Mouse (Mus musculus): ENCODE measurements at regions not wholly inside any gene's neighbourhood (a gene's known extent, or its start where the extent isn't known, plus 50 kb on each side); places are given as distances from the start of the nearest gene placed in this dataset.
A peak's percentile ranks its signal among the peaks of the same experiment; 100 is the strongest.

DNA sequence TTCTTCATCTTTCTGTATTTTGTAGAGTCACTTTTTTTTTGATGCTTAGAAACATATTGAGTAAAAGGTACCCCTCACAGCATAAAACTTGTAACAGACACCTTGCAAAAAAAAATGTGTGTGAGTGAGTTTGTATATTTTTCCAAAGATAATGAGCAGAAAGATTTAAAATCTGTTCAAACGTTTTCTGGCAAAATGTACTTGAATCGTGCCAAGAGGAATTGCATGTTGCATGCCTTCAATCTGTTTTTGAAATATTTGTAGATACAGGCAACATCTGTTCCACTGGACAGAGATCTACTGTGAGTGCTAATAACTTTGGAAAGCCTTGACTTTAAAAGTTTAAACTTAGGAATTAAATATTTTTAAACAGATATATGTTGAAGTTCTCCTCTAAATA, 143.5 kb upstream of the Ube2e3 start:
- no peaks in the 10 kb centered on the region for H3K27me3 ChIP-seq (ENCODE audit: control insufficient read depth, insufficient read depth, low read length)
- H3K4me3 ChIP-seq (ENCODE audit: low read depth, low read length) = no peak overlapping the region
- no peak overlapping the region for H3K9ac ChIP-seq (ENCODE audit: low read length)
- no peak overlapping the region for H3K4me2 ChIP-seq (replicated peaks; ENCODE audit: low read depth)
- H3K27ac ChIP-seq (replicated peaks) = no peak overlapping the region
- no peak for DNase-seq (ENCODE audit: low spot score)
- no peaks in the 10 kb centered on the region for H3K4me1 ChIP-seq (replicated peaks; ENCODE audit: control insufficient read depth, insufficient read depth)
- no peaks in the 10 kb centered on the region for H3K36me3 ChIP-seq (ENCODE audit: control insufficient read depth, insufficient read depth, low read length)
- no peak for TF ChIP-seq CTCF (IDR thresholded peaks at IDR 0.05; ENCODE audit: low read depth)
- TF ChIP-seq EP300 (optimal IDR thresholded peaks at IDR 0.05) = no peak
- ATAC-seq (ENCODE audit: low FRiP score, low TSS enrichment) = no peak
- WGBS = 26% methylated on average over 2 of the region's 2 CpGs
- H3K9me3 ChIP-seq (ENCODE audit: control insufficient read depth, low read length) = no peaks in the 10 kb centered on the region

DNA sequence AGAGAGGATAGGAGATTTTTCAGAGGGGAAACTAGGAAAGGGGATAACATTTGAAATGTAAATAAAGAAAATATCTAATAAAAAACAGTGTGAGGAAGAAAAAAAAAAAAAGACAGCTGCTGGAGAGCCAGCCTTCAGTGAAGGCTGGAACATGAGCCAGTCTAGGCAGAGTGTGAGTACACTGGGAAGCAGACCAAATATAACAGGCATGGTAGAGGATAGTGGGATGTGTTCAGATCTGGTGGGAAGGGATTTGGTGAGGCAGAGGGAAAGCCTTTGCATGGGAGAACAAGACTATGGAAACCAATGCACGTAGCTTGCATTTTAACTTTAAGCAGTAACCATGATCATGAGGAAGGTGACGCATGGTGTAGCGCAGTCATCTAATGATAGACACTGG, 144.5 kb upstream of the Ube2e3 start:
- Histone ChIP-seq H3K4me3 (ENCODE audit: low read depth, low read length) (no peak overlapping the region), H3K27me3 (ENCODE audit: control insufficient read depth, insufficient read depth, low read length) (no peaks in the 10 kb centered on the region), H3K9me3 (ENCODE audit: control insufficient read depth, low read length) (no peaks in the 10 kb centered on the region), H3K4me2 (replicated peaks; ENCODE audit: low read depth) (no peak overlapping the region), H3K27ac (replicated peaks) (no peak overlapping the region), H3K4me1 (replicated peaks; ENCODE audit: control insufficient read depth, insufficient read depth) (no peaks in the 10 kb centered on the region), H3K9ac (ENCODE audit: low read length) (no peak overlapping the region), H3K36me3 (ENCODE audit: control insufficient read depth, insufficient read depth, low read length) (no peaks in the 10 kb centered on the region)
- 97% methylated on average over 3 of the region's 3 CpGs for WGBS
- ATAC-seq (ENCODE audit: low FRiP score, low TSS enrichment) = no peak
- DNase-seq (ENCODE audit: low spot score) = no peak
- TF ChIP-seq CTCF (IDR thresholded peaks at IDR 0.05; ENCODE audit: low read depth) (no peak), EP300 (optimal IDR thresholded peaks at IDR 0.05) (no peak)

DNA sequence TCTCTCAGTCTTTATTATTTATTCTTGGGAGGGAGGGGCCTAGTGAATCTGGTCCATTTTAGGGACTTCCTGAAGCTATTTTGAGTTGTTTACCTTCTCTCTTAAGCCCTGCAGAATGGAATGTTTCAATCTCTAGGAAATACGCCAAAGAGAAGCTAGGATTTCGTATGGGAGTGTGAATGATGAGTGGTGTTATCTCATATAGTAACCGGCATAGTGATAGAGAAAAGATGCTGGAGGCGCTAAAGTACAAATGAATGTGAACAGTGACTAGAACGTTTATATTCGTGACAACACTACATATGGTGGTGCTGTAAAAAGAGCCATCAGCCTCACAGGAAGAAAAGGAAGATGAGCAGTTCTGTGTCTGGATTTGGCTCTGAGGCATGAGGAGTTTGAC, 145.2 kb upstream of the Ube2e3 start:
- H3K9ac ChIP-seq (ENCODE audit: low read length) = no peak overlapping the region
- H3K27ac ChIP-seq (replicated peaks) = no peak overlapping the region
- TF ChIP-seq EP300 (optimal IDR thresholded peaks at IDR 0.05) (no peak), CTCF (IDR thresholded peaks at IDR 0.05; ENCODE audit: low read depth) (no peak)
- H3K4me3 ChIP-seq (ENCODE audit: low read depth, low read length) = no peak overlapping the region
- H3K36me3 ChIP-seq (ENCODE audit: control insufficient read depth, insufficient read depth, low read length) = no peaks in the 10 kb centered on the region
- no peaks in the 10 kb centered on the region for H3K27me3 ChIP-seq (ENCODE audit: control insufficient read depth, insufficient read depth, low read length)
- no peak overlapping the region for H3K4me2 ChIP-seq (replicated peaks; ENCODE audit: low read depth)
- H3K9me3 ChIP-seq (ENCODE audit: control insufficient read depth, low read length) = no peaks in the 10 kb centered on the region
- WGBS = 61% methylated on average over 6 of the region's 6 CpGs
- DNase-seq (ENCODE audit: low spot score) (no peak), ATAC-seq (ENCODE audit: low FRiP score, low TSS enrichment) (no peak)
- H3K4me1 ChIP-seq (replicated peaks; ENCODE audit: control insufficient read depth, insufficient read depth) = no peaks in the 10 kb centered on the region

DNA sequence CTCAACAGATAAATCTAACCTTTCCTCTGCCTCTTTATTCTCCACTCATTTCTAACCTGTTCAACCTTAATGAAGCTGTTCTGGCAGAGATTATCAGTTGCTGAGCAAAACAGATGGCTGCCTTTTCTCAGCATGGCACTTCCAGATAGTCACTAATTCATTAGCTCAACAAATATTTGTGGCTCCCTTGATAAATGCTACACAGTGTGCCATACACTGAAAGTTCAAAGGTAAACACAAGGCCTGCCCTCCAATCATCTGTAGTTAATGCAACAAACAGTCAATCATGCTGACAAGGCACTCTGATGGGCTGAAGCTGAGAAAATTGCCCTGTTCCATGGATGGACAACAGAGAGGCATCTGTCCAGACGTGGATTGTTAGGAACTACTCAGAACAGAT, 149.4 kb upstream of the Ube2e3 start:
- no peaks in the 10 kb centered on the region for H3K9me3 ChIP-seq (ENCODE audit: control insufficient read depth, low read length)
- TF ChIP-seq EP300 (optimal IDR thresholded peaks at IDR 0.05) = no peak
- TF ChIP-seq CTCF (IDR thresholded peaks at IDR 0.05; ENCODE audit: low read depth) = no peak
- H3K9ac ChIP-seq (ENCODE audit: low read length) = no peak overlapping the region
- 33% methylated on average over 1 of the region's 1 CpGs for WGBS
- no peaks in the 10 kb centered on the region for H3K27me3 ChIP-seq (ENCODE audit: control insufficient read depth, insufficient read depth, low read length)
- no peaks in the 10 kb centered on the region for H3K4me1 ChIP-seq (replicated peaks; ENCODE audit: control insufficient read depth, insufficient read depth)
- H3K4me3 ChIP-seq (ENCODE audit: low read depth, low read length) = no peak overlapping the region
- DNase-seq (ENCODE audit: low spot score) = no peak
- H3K4me2 ChIP-seq (replicated peaks; ENCODE audit: low read depth) = no peak overlapping the region
- H3K36me3 ChIP-seq (ENCODE audit: control insufficient read depth, insufficient read depth, low read length) = no peaks in the 10 kb centered on the region
- ATAC-seq (ENCODE audit: low FRiP score, low TSS enrichment) = peak; percentile 79
- no peak overlapping the region for H3K27ac ChIP-seq (replicated peaks)

DNA sequence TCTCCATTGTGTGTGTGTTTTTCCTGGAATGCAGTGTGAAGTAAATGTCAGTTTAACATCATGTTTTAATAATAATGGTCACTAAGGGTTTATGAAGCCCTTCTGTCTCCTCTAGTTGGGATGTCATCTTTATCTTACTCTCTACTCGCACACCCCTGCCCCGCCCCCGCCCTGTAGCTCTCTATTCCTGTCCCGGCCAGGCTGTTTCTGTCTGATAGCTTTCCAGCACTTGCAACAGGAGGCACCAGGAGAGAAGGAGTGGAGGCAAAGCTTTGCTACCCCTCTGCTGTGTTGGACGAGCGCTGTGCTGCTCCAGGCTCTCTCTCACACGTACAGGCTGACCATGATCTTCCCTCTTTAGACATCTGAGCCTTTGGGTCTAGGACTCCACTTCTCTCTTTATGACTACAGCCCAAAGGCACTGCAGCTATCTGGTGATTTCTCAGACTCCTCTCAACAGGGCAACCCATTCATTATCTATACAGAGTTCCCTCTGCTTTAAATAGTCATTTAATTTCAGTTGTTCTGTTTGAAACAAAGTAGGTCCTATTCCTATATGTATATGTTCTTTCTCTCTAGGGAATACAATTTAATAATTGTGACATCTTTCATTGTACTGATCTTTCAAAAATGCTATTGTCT, 151.6 kb upstream of the Ube2e3 start:
- WGBS = 69% methylated on average over 7 of the region's 7 CpGs
- H3K36me3 ChIP-seq (ENCODE audit: control insufficient read depth, insufficient read depth, low read length) = no peaks in the 10 kb centered on the region
- no peak for TF ChIP-seq CTCF (IDR thresholded peaks at IDR 0.05; ENCODE audit: low read depth)
- no peak for TF ChIP-seq EP300 (optimal IDR thresholded peaks at IDR 0.05)
- H3K4me3 ChIP-seq (ENCODE audit: low read depth, low read length) = no peak overlapping the region
- H3K9ac ChIP-seq (ENCODE audit: low read length) = no peak overlapping the region
- H3K9me3 ChIP-seq (ENCODE audit: control insufficient read depth, low read length) = no peaks in the 10 kb centered on the region
- ATAC-seq (ENCODE audit: low FRiP score, low TSS enrichment) (no peak), DNase-seq (ENCODE audit: low spot score) (no peak)
- no peak overlapping the region for H3K4me2 ChIP-seq (replicated peaks; ENCODE audit: low read depth)
- H3K4me1 ChIP-seq (replicated peaks; ENCODE audit: control insufficient read depth, insufficient read depth) = no peaks in the 10 kb centered on the region
- H3K27me3 ChIP-seq (ENCODE audit: control insufficient read depth, insufficient read depth, low read length) = no peaks in the 10 kb centered on the region
- no peak overlapping the region for H3K27ac ChIP-seq (replicated peaks)

DNA sequence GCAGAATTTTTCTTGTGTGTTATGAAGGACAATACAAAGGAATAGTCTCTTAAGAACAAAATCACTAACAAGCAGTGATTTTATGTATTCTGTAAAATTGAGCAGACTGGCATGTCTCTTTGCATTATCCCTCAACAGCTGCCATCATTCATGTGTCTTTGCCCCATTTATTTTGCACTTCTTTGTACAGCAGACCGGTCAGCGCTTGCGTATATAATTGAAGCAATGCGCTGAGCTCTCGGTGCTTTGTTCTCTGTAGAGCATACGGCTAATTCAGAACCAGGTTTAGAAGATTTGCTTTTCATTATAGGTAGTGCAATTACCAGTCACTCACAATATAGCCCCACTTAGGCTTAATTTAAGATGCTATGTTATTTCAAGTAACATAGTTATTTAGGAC, 173.1 kb upstream of the Ube2e3 start:
- no peak for TF ChIP-seq EP300 (optimal IDR thresholded peaks at IDR 0.05)
- no peak for TF ChIP-seq CTCF (IDR thresholded peaks at IDR 0.05; ENCODE audit: low read depth)
- H3K9me3 ChIP-seq (ENCODE audit: control insufficient read depth, low read length) = no peaks in the 10 kb centered on the region
- WGBS = 68% methylated on average over 6 of the region's 6 CpGs
- no peak overlapping the region for H3K4me3 ChIP-seq (ENCODE audit: low read depth, low read length)
- no peaks in the 10 kb centered on the region for H3K4me1 ChIP-seq (replicated peaks; ENCODE audit: control insufficient read depth, insufficient read depth)
- no peak overlapping the region for H3K4me2 ChIP-seq (replicated peaks; ENCODE audit: low read depth)
- no peak overlapping the region for H3K27ac ChIP-seq (replicated peaks)
- H3K36me3 ChIP-seq (ENCODE audit: control insufficient read depth, insufficient read depth, low read length) = no peaks in the 10 kb centered on the region
- no peak for ATAC-seq (ENCODE audit: low FRiP score, low TSS enrichment)
- DNase-seq (ENCODE audit: low spot score) = no peak
- no peaks in the 10 kb centered on the region for H3K27me3 ChIP-seq (ENCODE audit: control insufficient read depth, insufficient read depth, low read length)
- no peak overlapping the region for H3K9ac ChIP-seq (ENCODE audit: low read length)
